Mouse (Mus musculus) olfactory bulb, adult 2 months (tissue): ENCODE measurements around the gene Tmem123. TPM values are rescaled to one million over a fixed set of nuclear protein-coding genes. Genes with fewer than 3 reads are reported as not detected.

Experiments used
- H3K27ac ChIP-seq: fragments of 200-500 bp; 2 replicates; pipeline ENCODE4 v1.5.1; 2012; ENCODE audit warnings: low read depth, low read length; ENCODE audit not compliant: insufficient read depth
- H3K4me1 ChIP-seq: fragments of 200-500 bp; 2 replicates; pipeline ENCODE4 v1.6.1; 2012; ENCODE audit warnings: low read length; ENCODE audit not compliant: control insufficient read depth, insufficient read depth
- H3K4me3 ChIP-seq: fragments of 200-500 bp; 2 replicates; pipeline ENCODE4 v1.5.1; 2012; ENCODE audit warnings: mild to moderate bottlenecking, low read depth, low read length, moderate library complexity; ENCODE audit not compliant: insufficient read depth
- CTCF ChIP-seq: fragments of 200-500 bp; IDR thresholded peaks from 2 replicates; pipeline ENCODE4 v1.5.1; 2012; ENCODE audit warnings: low read depth, mild to moderate bottlenecking, low read length, moderate library complexity; ENCODE audit not compliant: insufficient read depth
- POLR2A ChIP-seq: fragments of 200-500 bp; IDR thresholded peaks from 2 replicates; pipeline ENCODE4 v1.6.1; 2012; ENCODE audit warnings: mild to moderate bottlenecking, low read depth, low read length, moderate library complexity; ENCODE audit not compliant: insufficient read depth
- WGBS: fragments of 180-500 bp; shearing (Covaris S2); methylation state at CpG from one replicate; pipeline ENCODE4 v1.1.7; 2018; 5-methylcytosine and 5-hydroxymethylcytosine counted together
- polyA plus RNA-seq: library from polyadenylated mRNA; stranded (reverse); fragments of >200 nt; gene quantifications from 2 replicates; pipeline ENCODE4 v1.2.4, GENCODE M21; 2012; ENCODE audit warnings: low replicate concordance; ENCODE audit not compliant: missing spikeins, insufficient read depth, insufficient read length

Gene Tmem123
- polyA plus RNA-seq, 1 experiment, result not detected

- H3K27ac ChIP-seq, result no peak overlapping the region
- 80% methylated on average over 2 of the region's 2 CpGs for WGBS
- H3K4me1 ChIP-seq, result no peaks in the 10 kb centered on the region
- TF ChIP-seq POLR2A (no peak), CTCF (no peak)
- H3K4me3 ChIP-seq, result no peak overlapping the region
These were observed 7.9 kb upstream of the Tmem123 start for GRCm38 (mm10) chr9:7755889-7756423.

DNA sequence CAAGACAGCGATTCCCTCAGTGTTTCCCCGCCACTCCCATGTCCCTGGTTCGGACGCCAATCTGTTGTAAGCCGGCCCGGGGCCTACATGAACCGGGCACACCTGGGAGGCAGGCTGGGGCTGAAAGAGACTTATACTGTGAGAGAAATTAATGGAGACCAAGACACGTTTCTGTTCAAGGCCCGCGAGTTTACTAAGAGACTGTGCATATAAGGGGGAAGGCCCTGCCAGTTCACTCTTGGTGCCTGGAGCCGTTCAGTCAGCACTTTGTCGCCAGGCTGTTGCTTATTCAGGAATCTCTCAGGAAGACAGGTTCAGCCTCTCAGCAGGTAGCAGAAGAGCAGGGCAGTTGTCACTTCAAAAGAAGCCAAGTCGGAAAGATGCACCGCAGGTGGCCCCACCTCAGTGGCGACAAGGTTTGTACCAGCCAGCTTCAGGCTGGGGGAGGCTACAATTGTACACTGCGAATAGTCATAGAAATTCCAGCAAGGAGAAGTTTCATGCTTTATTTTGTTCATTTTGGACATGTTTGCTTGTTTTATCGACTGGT, 1.9 kb upstream of the Tmem123 start:
- H3K4me1 ChIP-seq, result no peaks in the 10 kb centered on the region
- no peak overlapping the region for H3K27ac ChIP-seq
- TF ChIP-seq POLR2A (no peak), CTCF (no peak)
- 67% methylated on average over 17 of the region's 17 CpGs for WGBS
- no peak overlapping the region for H3K4me3 ChIP-seq

GRCm38 (mm10) chr9:7762741-7763140, 1.1 kb upstream of the Tmem123 start:
- TF ChIP-seq POLR2A, result no peak
- no peak for TF ChIP-seq CTCF
- 86% methylated on average over 3 of the region's 3 CpGs for WGBS
- Histone ChIP-seq H3K4me1 (peaks cover 5% of the 10 kb centered on the region), H3K4me3 (no peak overlapping the region), H3K27ac (no peak overlapping the region)

DNA sequence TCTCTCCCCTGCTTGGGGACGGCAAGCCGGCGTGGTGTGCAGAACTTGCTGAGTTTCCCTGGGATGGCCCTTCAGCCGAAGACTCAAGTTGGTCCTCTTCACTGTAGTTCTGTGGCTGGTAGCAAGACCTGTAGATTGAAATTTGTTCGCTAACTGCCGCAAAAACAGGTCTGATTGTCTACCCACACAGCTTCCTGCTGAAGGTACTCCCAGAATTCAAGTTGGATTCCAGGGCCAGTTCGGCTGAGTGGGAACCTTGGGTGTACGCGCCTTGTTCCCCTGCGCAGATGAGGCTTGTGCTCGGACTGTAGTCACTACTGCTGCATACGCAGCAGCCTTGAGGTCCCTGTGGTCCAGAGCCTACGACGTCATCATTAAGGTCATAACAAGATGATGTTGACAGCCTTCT, 626 bp downstream of the Tmem123 start:
- no peak for TF ChIP-seq CTCF
- no peak for TF ChIP-seq POLR2A
- peak overlapping the region; percentile 74 for H3K4me3 ChIP-seq
- WGBS, result 11% methylated on average over 14 of the region's 14 CpGs
- H3K27ac ChIP-seq, result no peak overlapping the region
- peaks cover 7% of the 10 kb centered on the region for H3K4me1 ChIP-seq

GRCm38 (mm10) chr9:7765236-7765635, 1.4 kb downstream of the Tmem123 start:
- H3K27ac ChIP-seq, result no peak overlapping the region
- H3K4me3 ChIP-seq, result no peak overlapping the region
- H3K4me1 ChIP-seq, result peaks cover 7% of the 10 kb centered on the region
- WGBS, result 62% methylated on average over 3 of the region's 3 CpGs
- TF ChIP-seq POLR2A, result no peak
- no peak for TF ChIP-seq CTCF

GRCm38 (mm10) chr9:7766582-7766981, 2.7 kb downstream of the Tmem123 start:
- peaks cover 7% of the 10 kb centered on the region for H3K4me1 ChIP-seq
- no peak overlapping the region for H3K27ac ChIP-seq
- 64% methylated on average over 3 of the region's 3 CpGs for WGBS
- H3K4me3 ChIP-seq, result no peak overlapping the region
- TF ChIP-seq POLR2A (no peak), CTCF (no peak)

- Histone ChIP-seq H3K4me3 (no peak overlapping the region), H3K27ac (no peak overlapping the region), H3K4me1 (peaks cover 7% of the 10 kb centered on the region)
- TF ChIP-seq CTCF (no peak), POLR2A (no peak)
- 41% methylated on average over 2 of the region's 2 CpGs for WGBS
These were observed 3.7 kb downstream of the Tmem123 start for GRCm38 (mm10) chr9:7767526-7767925.

GRCm38 (mm10) chr9:7769081-7769480, 5.2 kb downstream of the Tmem123 start:
- Histone ChIP-seq H3K4me1 (peaks cover 10% of the 10 kb centered on the region), H3K27ac (no peak overlapping the region), H3K4me3 (no peak overlapping the region)
- WGBS, result 72% methylated on average over 4 of the region's 4 CpGs
- TF ChIP-seq CTCF (no peak), POLR2A (no peak)

DNA sequence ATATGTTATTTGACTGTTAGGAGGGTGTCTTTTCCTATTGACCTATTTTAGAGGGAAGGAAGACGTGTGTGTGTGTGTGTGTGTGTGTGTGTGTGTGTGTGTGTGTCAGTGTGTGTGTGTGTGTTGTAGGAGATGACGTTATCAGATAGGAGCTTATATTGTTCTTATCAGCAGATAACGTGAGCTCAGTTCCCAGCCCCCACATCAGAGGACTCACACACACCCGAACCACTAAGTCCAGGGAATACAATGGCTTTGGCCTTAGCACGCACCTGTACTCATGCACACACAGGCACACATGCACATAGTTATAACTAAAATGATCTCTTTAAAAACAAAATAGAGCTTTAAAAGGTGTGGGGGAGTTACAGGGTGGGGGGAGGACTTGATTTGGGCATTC, 5.7 kb downstream of the Tmem123 start:
- H3K27ac ChIP-seq, result no peak overlapping the region
- no peak overlapping the region for H3K4me3 ChIP-seq
- 84% methylated on average over 5 of the region's 5 CpGs for WGBS
- H3K4me1 ChIP-seq, result peaks cover 13% of the 10 kb centered on the region
- TF ChIP-seq CTCF (no peak), POLR2A (no peak)
